Mouse (Mus musculus) ES-Bruce4 (cell line): ENCODE data around the gene Tmem132c. TPM values are rescaled to one million over a fixed set of nuclear protein-coding genes. Genes with fewer than 3 reads are reported as not detected.
A peak's percentile ranks its signal among the peaks of the same experiment; 100 is the strongest.

Experiments used
- H3K27ac ChIP-seq: 2 replicates; pipeline ENCODE4 v1.5.1; 2012; ENCODE audit warnings: low read length, inconsistent platforms; ENCODE audit not compliant: insufficient read depth
- H3K27me3 ChIP-seq: 2 replicates; pipeline ENCODE4 v1.6.1; 2012; ENCODE audit warnings: mild to moderate bottlenecking, low read length, inconsistent platforms; ENCODE audit not compliant: control insufficient read depth, poor library complexity, insufficient read depth, severe bottlenecking
- H3K36me3 ChIP-seq: 2 replicates; pipeline ENCODE4 v1.6.1; 2012; ENCODE audit warnings: inconsistent platforms, mild to moderate bottlenecking, low read length, moderate library complexity; ENCODE audit not compliant: control insufficient read depth, poor library complexity, insufficient read depth, severe bottlenecking
- H3K4me1 ChIP-seq: one replicate; pipeline ENCODE4 v1.8.1; 2011; ENCODE audit warnings: low read length; ENCODE audit not compliant: control insufficient read depth, insufficient read depth
- H3K4me3 ChIP-seq: 2 replicates; pipeline ENCODE4 v1.5.1; 2011; ENCODE audit warnings: low read depth, mild to moderate bottlenecking, low read length
- H3K9ac ChIP-seq: 2 replicates; pipeline ENCODE4 v1.6.1; 2012; ENCODE audit warnings: low read depth, mild to moderate bottlenecking, inconsistent platforms; ENCODE audit not compliant: poor library complexity, severe bottlenecking
- H3K9me3 ChIP-seq: replicated peaks from 2 replicates; pipeline ENCODE4 v1.6.1; 2012; ENCODE audit warnings: mild to moderate bottlenecking, low read length, inconsistent platforms; ENCODE audit not compliant: control insufficient read depth, poor library complexity, insufficient read depth, severe bottlenecking
- CTCF ChIP-seq: IDR thresholded peaks from one replicate; pipeline ENCODE4 v1.8.1; 2011; ENCODE audit warnings: low read depth, low read length
- EP300 ChIP-seq: IDR thresholded peaks from 2 replicates; pipeline ENCODE4 v1.6.1; 2011; ENCODE audit warnings: low read depth, low read length; ENCODE audit not compliant: insufficient read depth
- POLR2A ChIP-seq: IDR thresholded peaks from one replicate; pipeline ENCODE4 v1.8.1; 2011; ENCODE audit warnings: low read length; ENCODE audit not compliant: insufficient read depth
- polyA plus RNA-seq: library from polyadenylated mRNA; stranded (reverse); fragments of >200 nt; gene quantifications from 2 replicates; pipeline ENCODE4 v1.2.4, GENCODE M21; 2011; ENCODE audit warnings: low read depth; ENCODE audit not compliant: missing spikeins, insufficient read depth, insufficient read length

Gene Tmem132c
- polyA plus RNA-seq, 1 experiment = 3.1 TPM

DNA sequence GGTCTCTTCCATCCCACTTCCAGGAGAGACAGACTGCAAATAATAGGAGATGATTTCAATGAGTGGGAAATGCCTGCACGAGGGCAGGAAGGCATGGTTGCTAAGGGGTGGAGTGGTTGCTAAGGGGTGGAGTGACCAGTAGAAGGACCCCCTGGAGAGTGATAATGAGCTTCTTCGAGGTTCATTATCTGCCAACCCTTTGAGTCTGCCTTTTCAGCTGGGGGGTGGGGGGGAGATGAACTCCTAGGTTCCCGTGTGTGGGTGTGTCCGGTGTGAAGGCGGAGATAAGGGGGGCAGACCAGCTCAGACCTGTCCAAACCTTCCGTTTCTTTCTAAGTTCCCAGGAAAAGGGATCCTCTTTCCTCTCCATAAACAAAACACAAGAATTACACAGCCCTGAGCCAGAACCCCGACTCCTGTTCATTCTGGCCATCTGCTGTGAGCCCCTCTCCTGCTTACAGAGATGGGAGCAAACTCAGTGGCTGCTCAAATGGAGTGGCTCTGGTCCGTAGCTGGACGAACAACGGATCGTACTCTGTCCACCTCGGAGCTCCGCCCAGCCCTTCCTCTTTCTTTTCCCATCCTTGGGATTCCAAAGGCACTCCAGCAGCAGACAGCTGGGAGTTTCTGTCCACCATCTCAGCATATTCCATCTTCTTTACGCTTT lies 13.5 kb upstream of the Tmem132c start:
- Histone ChIP-seq H3K27me3 (no peaks in the 10 kb centered on the region), H3K4me1 (peaks cover 4% of the 10 kb centered on the region), H3K9ac (no peak overlapping the region), H3K36me3 (no peaks in the 10 kb centered on the region), H3K27ac (no peak overlapping the region), H3K4me3 (peak overlapping the region; percentile 24), H3K9me3 (no peaks in the 10 kb centered on the region)
- TF ChIP-seq POLR2A (no peak), CTCF (no peak), EP300 (peak; percentile 70)

DNA sequence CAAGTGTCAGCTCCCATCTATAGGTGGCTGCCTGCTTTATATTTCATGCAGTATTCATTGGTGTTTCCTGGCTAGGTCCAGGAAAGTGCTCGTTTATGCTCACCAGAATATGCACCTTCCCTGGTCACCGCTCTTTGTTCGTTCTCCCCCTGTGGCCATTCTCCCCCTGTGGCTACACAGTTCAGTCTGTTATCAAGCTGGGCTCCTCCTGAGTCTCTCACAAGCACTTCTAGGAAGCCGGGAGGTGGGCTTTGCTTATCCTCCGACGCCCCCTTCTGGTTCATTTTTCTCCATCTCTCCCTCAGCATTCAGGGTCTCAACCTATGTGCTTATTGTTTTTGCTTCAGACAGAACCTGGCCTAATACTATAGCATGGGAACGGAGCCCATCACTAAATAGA lies 6.9 kb upstream of the Tmem132c start:
- Histone ChIP-seq H3K4me1 (no peaks in the 10 kb centered on the region), H3K9me3 (no peaks in the 10 kb centered on the region), H3K9ac (no peak overlapping the region), H3K27me3 (peaks cover 2% of the 10 kb centered on the region), H3K4me3 (no peak overlapping the region), H3K27ac (no peak overlapping the region), H3K36me3 (no peaks in the 10 kb centered on the region)
- TF ChIP-seq CTCF (peak; percentile 34), EP300 (no peak)

DNA sequence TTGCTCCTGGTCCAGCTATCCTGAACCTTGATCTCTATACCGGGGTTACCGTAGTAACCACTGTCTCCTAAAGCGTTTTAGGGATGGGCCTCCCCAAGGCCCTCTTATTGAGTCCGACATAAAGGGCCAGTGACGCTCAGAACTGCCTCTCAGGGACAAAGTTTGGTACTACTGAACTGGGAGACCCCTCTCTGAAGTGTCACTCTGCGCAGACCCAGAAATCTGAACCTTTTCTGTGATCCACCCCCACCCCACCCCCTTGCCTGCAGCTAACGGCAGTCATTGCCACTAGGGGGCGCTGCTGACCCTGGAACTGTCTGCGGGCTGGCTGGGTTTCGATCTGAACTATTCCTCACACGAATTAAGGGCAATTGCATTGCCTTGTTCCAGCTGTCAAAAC lies 6.4 kb upstream of the Tmem132c start:
- Histone ChIP-seq H3K4me1 (no peaks in the 10 kb centered on the region), H3K27ac (no peak overlapping the region), H3K9me3 (no peaks in the 10 kb centered on the region), H3K4me3 (no peak overlapping the region), H3K27me3 (peaks cover 2% of the 10 kb centered on the region), H3K9ac (no peak overlapping the region), H3K36me3 (no peaks in the 10 kb centered on the region)
- TF ChIP-seq POLR2A = no peak
- TF ChIP-seq EP300 = no peak
- TF ChIP-seq CTCF = peak; percentile 92

DNA sequence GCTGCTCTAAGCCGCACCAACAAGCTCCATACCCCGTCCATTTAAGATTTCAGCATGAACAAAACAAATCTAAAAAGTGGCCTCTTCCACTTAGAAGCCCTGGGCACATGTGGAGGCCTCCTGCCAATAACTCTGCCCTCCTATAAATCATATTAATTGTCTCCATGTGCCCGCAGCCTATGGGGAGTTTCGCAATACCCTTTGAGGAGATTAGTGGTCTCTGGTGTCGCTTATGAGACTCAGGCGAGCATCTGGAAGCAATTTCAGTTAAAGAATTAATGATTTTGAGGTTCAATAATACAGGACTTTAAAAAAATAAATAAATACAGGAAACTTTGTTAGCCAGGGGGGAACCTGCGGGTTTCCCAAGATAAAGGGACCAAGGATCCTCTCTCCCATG lies 1.9 kb upstream of the Tmem132c start:
- peaks cover 8% of the 10 kb centered on the region for H3K27me3 ChIP-seq
- no peak for TF ChIP-seq POLR2A
- TF ChIP-seq CTCF = no peak
- no peak for TF ChIP-seq EP300
- H3K4me1 ChIP-seq = no peaks in the 10 kb centered on the region

DNA sequence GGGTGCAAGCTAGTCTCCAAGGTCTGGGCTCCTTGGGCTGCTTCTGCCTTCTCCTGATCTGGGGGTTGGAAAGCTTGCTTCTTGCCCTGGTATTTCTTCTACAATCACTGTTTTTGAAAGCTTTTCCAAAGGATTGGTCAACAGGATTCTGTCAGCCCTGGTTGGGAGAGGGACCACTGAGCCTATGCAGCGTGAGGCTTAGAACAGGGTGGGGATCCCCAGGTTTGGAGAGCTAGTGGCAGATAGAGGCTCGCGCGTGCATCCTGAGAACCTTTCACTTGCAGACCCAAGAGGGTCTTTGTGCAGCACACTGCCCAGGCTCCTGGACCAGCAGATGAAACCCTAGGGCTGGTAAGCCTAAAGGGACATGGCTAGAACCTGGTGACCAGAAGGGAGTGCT lies 962 bp upstream of the Tmem132c start:
- no peak for TF ChIP-seq POLR2A
- TF ChIP-seq EP300 = no peak
- no peak for TF ChIP-seq CTCF
- Histone ChIP-seq H3K36me3 (no peaks in the 10 kb centered on the region), H3K27me3 (peaks cover 8% of the 10 kb centered on the region), H3K9ac (no peak overlapping the region), H3K27ac (no peak overlapping the region), H3K4me3 (peak overlapping the region; percentile 61), H3K9me3 (no peaks in the 10 kb centered on the region), H3K4me1 (no peaks in the 10 kb centered on the region)

More for the DNA sequence above, 1.9 kb upstream of the Tmem132c start:
- no peaks in the 10 kb centered on the region for H3K36me3 ChIP-seq
- H3K9me3 ChIP-seq = no peaks in the 10 kb centered on the region
- no peak overlapping the region for H3K27ac ChIP-seq
- H3K4me3 ChIP-seq = no peak overlapping the region
- H3K9ac ChIP-seq = no peak overlapping the region

DNA sequence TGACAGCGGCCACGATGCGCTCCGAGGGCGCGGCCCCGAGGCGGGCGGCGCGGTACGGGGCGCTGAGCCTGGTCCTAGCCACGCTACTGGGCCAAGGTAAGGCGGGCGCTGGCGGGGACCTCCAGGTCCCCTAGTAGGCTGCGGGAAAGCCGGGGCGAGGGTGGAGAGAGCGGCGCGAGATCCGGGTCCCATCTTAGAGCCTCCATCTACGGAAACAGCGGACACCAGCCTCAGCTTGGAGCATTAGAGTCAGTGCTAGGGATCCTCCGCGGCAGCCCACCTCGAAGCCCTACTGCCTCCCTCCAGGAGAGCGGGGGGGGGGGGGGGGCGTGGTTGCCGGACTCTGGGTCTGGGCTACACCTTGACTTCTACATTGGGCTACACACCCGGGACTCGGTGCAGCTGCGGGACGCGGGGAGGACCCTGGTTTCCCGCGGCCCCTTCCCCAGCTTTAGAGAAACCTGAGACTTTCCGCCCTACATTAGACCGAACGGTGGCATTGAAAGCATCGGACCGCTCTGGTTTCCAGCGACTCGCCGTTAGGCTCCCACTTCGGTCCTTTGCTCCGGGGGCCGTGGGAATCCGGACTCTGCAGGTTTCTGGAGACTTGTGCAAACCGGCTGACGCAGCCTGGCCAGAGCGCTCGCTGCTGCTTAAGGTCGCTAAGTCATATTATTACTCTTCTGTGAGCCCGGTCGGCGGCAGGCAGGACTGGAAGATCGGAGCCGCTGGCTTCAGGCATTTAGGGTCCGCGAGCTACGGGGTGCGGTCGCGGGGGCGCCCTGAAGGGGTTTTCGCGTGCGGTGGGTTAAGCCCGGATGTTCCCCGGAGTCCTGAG lies 536 bp downstream of the Tmem132c start:
- Histone ChIP-seq H3K27me3 (peaks cover 8% of the 10 kb centered on the region), H3K9me3 (no peaks in the 10 kb centered on the region), H3K9ac (peak overlapping the region; percentile 17), H3K4me1 (no peaks in the 10 kb centered on the region), H3K4me3 (peak overlapping the region; percentile 60), H3K36me3 (no peaks in the 10 kb centered on the region), H3K27ac (no peak overlapping the region)
- no peak for TF ChIP-seq POLR2A
- TF ChIP-seq EP300 = no peak
- no peak for TF ChIP-seq CTCF
